Mouse (Mus musculus) cortical plate, adult 2 months (tissue): ENCODE measurements around the gene H2-Oa.

ENCODE experiments used
- CTCF ChIP-seq: fragments of 200-500 bp; IDR thresholded peaks from 2 replicates; pipeline ENCODE4 v1.5.1; 2011; ENCODE audit warnings: mild to moderate bottlenecking, control low read depth, low read length; ENCODE audit not compliant: insufficient read depth; ENCODE audit errors: extremely low read depth
- POLR2A ChIP-seq: fragments of 200-500 bp; IDR thresholded peaks from 2 replicates; pipeline ENCODE4 v1.6.1; 2011; ENCODE audit warnings: mild to moderate bottlenecking, low read length, control low read depth; ENCODE audit not compliant: insufficient read depth; ENCODE audit errors: extremely low read depth

DNA sequence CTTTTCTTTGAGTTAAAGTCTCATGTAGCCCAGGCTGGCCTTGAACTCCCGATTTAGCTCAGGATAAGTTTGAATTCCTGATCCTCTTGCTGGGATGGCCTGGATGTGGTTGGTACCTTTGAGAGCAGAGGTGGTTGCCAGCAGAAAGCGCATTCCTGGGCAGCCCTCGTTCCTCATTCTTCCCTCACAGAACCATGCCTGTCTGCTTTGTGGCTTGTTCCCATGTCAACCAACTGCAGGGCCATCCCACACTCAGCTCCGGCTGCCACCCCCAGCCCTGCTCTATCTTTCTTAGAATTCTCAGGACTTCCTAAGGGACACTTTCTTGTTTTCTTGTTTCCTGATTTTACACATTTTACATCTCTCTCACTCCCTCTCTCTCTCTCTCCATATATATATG, 49.3 kb downstream of the H2-Oa start:
- TF ChIP-seq CTCF, result no peak
- TF ChIP-seq POLR2A, result no peak
